Mouse (Mus musculus): Measurements from ENCODE around the gene Ovol1.
A peak's percentile ranks its signal among the peaks of the same experiment; 100 is the strongest.

The Ovol1 gene

GRCm38 (mm10) chr19:5516906-5517505 lies 43.4 kb downstream of the Ovol1 start:
- no peak for DNase-seq

- no peak for DNase-seq
Measured at GRCm38 (mm10) chr19:5515840-5516777, 44.3 kb downstream of the Ovol1 start.

GRCm38 (mm10) chr19:5513005-5513349 lies 47.5 kb downstream of the Ovol1 start:
- no peak for DNase-seq

GRCm38 (mm10) chr19:5512091-5513004 lies 48.1 kb downstream of the Ovol1 start:
- DNase-seq = no peak

GRCm38 (mm10) chr19:5511074-5511632 lies 49.3 kb downstream of the Ovol1 start:
- DNase-seq = no peak

- peak; percentile 98 for DNase-seq
Measured at GRCm38 (mm10) chr19:5510031-5511026, 50.1 kb downstream of the Ovol1 start, which contains the start of gene Snx32. Snx32 (minus strand) TSS chr19:5510538.

GRCm38 (mm10) chr19:5503687-5504086 lies 56.8 kb downstream of the Ovol1 start, which contains the start of gene 1700020D05Rik:
1700020D05Rik (minus strand) TSS chr19:5503787.
- DNase-seq = no peak

- no peak for DNase-seq
Measured at GRCm38 (mm10) chr19:5500330-5500875, 60.0 kb downstream of the Ovol1 start.

Measured in kidney, postnatal 10 days (tissue).